Mouse (Mus musculus) liver, adult 2 months (tissue): ENCODE measurements around the gene Pan3. TPM values are rescaled to one million over a fixed set of nuclear protein-coding genes. Genes with fewer than 3 reads are reported as not detected.

ENCODE experiments used
- DNase-seq: peaks from one replicate; pipeline ENCODE4 v3.0.0-alpha.2; 2011; ENCODE audit warnings: low read depth, low spot score; ENCODE audit errors: extremely low read depth
- H3K27ac ChIP-seq: fragments of 200-500 bp; replicated peaks from 2 replicates; pipeline ENCODE4 v1.5.1; 2012; ENCODE audit warnings: low read depth, mild to moderate bottlenecking, control low read depth, inconsistent platforms, low read length; ENCODE audit not compliant: insufficient read depth
- H3K27me3 ChIP-seq: fragments of 200-500 bp; 2 replicates; pipeline ENCODE4 v1.6.1; 2012; ENCODE audit warnings: mild to moderate bottlenecking, moderate library complexity, low read length, inconsistent platforms; ENCODE audit not compliant: control insufficient read depth, insufficient read depth
- H3K36me3 ChIP-seq: fragments of 200-500 bp; 2 replicates; pipeline ENCODE4 v1.6.1; 2012; ENCODE audit warnings: low read length, inconsistent platforms; ENCODE audit not compliant: control insufficient read depth, insufficient read depth
- H3K4me1 ChIP-seq: fragments of 200-500 bp; 2 replicates; pipeline ENCODE4 v1.6.1; 2011; ENCODE audit warnings: low read length; ENCODE audit not compliant: control insufficient read depth, insufficient read depth
- H3K4me3 ChIP-seq: fragments of 200-500 bp; 2 replicates; pipeline ENCODE4 v1.5.1; 2011; ENCODE audit warnings: low read depth, mild to moderate bottlenecking, control low read depth, low read length, moderate library complexity; ENCODE audit not compliant: insufficient read depth
- H3K79me2 ChIP-seq: fragments of 200-500 bp; 2 replicates; pipeline ENCODE4 v1.6.1; 2012; ENCODE audit warnings: inconsistent platforms, mild to moderate bottlenecking, low read length, moderate library complexity; ENCODE audit not compliant: control insufficient read depth, insufficient read depth
- H3K9ac ChIP-seq: fragments of 200-500 bp; 2 replicates; pipeline ENCODE4 v1.6.1; 2012; ENCODE audit warnings: low read depth, mild to moderate bottlenecking, control low read depth, inconsistent platforms, low read length
- CTCF ChIP-seq: fragments of 200-500 bp; IDR thresholded peaks from 2 replicates; pipeline ENCODE4 v1.5.1; 2011; ENCODE audit warnings: low read depth, low read length, control low read depth
- POLR2A ChIP-seq: fragments of 200-500 bp; IDR thresholded peaks from 2 replicates; pipeline ENCODE4 v1.6.1; 2011; ENCODE audit warnings: low read length, control low read depth; ENCODE audit not compliant: insufficient read depth; ENCODE audit errors: extremely low read depth
- WGBS: fragments of 180-500 bp; shearing (Covaris S2); methylation state at CpG from one replicate; pipeline ENCODE4 v1.1.7; 2018; 5-methylcytosine and 5-hydroxymethylcytosine counted together
- polyA plus RNA-seq: library from polyadenylated mRNA; depleted of rRNA; stranded (reverse); fragments of >200 nt; gene quantifications from 2 replicates; pipeline ENCODE4 v1.2.3, GENCODE M21; 2012
- total RNA-seq: library from RNA; depleted of rRNA; stranded (reverse); fragments of >200 nt; gene quantifications from 2 replicates; pipeline ENCODE4 v1.2.3, GENCODE M21; 2014

The Pan3 gene
- total and polyA plus RNA-seq, 2 experiments: 11.6 to 47.1 TPM

- no peak overlapping the region for H3K27ac ChIP-seq
- H3K9ac ChIP-seq: no peak overlapping the region
- no peak for TF ChIP-seq CTCF
- no peak for TF ChIP-seq POLR2A
- DNase-seq: no peak
- peaks cover 11% of the 10 kb centered on the region; the same call in 1 of the 2 replicates for H3K4me1 ChIP-seq
- H3K79me2 ChIP-seq: peaks cover 42% of the 10 kb centered on the region
- no peaks in the 10 kb centered on the region for H3K27me3 ChIP-seq
- 89% methylated on average over 2 of the region's 2 CpGs for WGBS
- H3K36me3 ChIP-seq: no peaks in the 10 kb centered on the region
- H3K4me3 ChIP-seq: no peak overlapping the region
Observed at GRCm38 (mm10) chr5:147444757-147445156, 14.8 kb downstream of the Pan3 start.

- no peak overlapping the region for H3K27ac ChIP-seq
Observed at GRCm38 (mm10) chr5:147445252-147445651, 15.3 kb downstream of the Pan3 start.

GRCm38 (mm10) chr5:147448526-147448925 lies 18.6 kb downstream of the Pan3 start:
- H3K27me3 ChIP-seq: no peaks in the 10 kb centered on the region
- H3K27ac ChIP-seq: no peak overlapping the region
- no peak overlapping the region for H3K9ac ChIP-seq
- no peak overlapping the region for H3K4me3 ChIP-seq
- no peak for DNase-seq
- TF ChIP-seq CTCF (no peak), POLR2A (no peak)
- peaks cover 24% of the 10 kb centered on the region for H3K79me2 ChIP-seq
- WGBS: 88% methylated on average over 4 of the region's 4 CpGs
- peaks cover 5% of the 10 kb centered on the region; the same call in 1 of the 2 replicates for H3K4me1 ChIP-seq
- H3K36me3 ChIP-seq: peaks cover 16% of the 10 kb centered on the region

More at GRCm38 (mm10) chr5:147445252-147445651, 15.3 kb downstream of the Pan3 start:
- Histone ChIP-seq H3K36me3 (no peaks in the 10 kb centered on the region), H3K4me1 (peaks cover 9% of the 10 kb centered on the region; the same call in 1 of the 2 replicates), H3K4me3 (no peak overlapping the region), H3K79me2 (peaks cover 42% of the 10 kb centered on the region), H3K9ac (no peak overlapping the region), H3K27me3 (no peaks in the 10 kb centered on the region)
- no peak for DNase-seq
- WGBS: 88% methylated on average over 4 of the region's 4 CpGs
- no peak for TF ChIP-seq CTCF
- TF ChIP-seq POLR2A: no peak

DNA sequence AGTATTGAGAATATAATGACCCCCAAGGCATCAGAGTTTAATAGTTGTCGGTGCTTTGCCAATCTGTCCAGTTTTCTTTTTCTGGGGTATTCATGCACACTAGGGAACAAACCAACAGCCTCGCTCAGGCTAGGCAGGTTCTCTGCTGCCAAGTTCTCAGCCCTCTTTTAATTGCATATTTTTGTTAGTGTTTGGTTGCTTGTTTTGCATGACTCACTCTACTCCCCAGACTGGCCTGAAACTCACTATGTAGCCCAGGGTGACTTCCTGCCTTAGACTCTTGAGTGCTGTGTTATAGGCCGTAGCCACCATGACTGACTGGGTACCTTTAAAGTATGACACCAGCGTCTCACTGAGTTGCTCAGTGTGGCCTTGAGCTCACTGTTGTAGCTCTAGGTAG lies 19.0 kb downstream of the Pan3 start:
- no peak overlapping the region for H3K27ac ChIP-seq
- no peak for DNase-seq
- no peak overlapping the region for H3K4me3 ChIP-seq
- H3K27me3 ChIP-seq: no peaks in the 10 kb centered on the region
- peaks cover 16% of the 10 kb centered on the region for H3K36me3 ChIP-seq
- no peak overlapping the region for H3K9ac ChIP-seq
- peaks cover 6% of the 10 kb centered on the region; the same call in 1 of the 2 replicates for H3K4me1 ChIP-seq
- H3K79me2 ChIP-seq: peaks cover 22% of the 10 kb centered on the region
- 69% methylated on average over 4 of the region's 4 CpGs for WGBS
- TF ChIP-seq POLR2A (no peak), CTCF (no peak)

GRCm38 (mm10) chr5:147456491-147456890 lies 26.5 kb downstream of the Pan3 start:
- TF ChIP-seq POLR2A: no peak
- TF ChIP-seq CTCF: no peak
- Histone ChIP-seq H3K4me1 (peaks cover 4% of the 10 kb centered on the region; the same call in 1 of the 2 replicates), H3K79me2 (peaks cover 15% of the 10 kb centered on the region), H3K27ac (no peak overlapping the region), H3K9ac (no peak overlapping the region), H3K27me3 (no peaks in the 10 kb centered on the region), H3K36me3 (peaks cover 8% of the 10 kb centered on the region; the same call in 1 of the 2 replicates), H3K4me3 (no peak overlapping the region)
- DNase-seq: peak; percentile 49
- 70% methylated on average over 4 of the region's 4 CpGs for WGBS

- no peak for TF ChIP-seq POLR2A
- no peak overlapping the region for H3K27ac ChIP-seq
- no peak overlapping the region for H3K4me3 ChIP-seq
- H3K9ac ChIP-seq: no peak overlapping the region
- H3K27me3 ChIP-seq: no peaks in the 10 kb centered on the region
- peaks cover 20% of the 10 kb centered on the region for H3K79me2 ChIP-seq
- peaks cover 7% of the 10 kb centered on the region; the same call in 1 of the 2 replicates for H3K36me3 ChIP-seq
- DNase-seq: peak; percentile 40
- peaks cover 3% of the 10 kb centered on the region; the same call in 1 of the 2 replicates for H3K4me1 ChIP-seq
- WGBS: 37% methylated on average over 4 of the region's 4 CpGs
Observed at GRCm38 (mm10) chr5:147459821-147460567, 30.0 kb downstream of the Pan3 start.
